Mouse (Mus musculus): ENCODE measurements around the gene Ppil3.

DNA sequence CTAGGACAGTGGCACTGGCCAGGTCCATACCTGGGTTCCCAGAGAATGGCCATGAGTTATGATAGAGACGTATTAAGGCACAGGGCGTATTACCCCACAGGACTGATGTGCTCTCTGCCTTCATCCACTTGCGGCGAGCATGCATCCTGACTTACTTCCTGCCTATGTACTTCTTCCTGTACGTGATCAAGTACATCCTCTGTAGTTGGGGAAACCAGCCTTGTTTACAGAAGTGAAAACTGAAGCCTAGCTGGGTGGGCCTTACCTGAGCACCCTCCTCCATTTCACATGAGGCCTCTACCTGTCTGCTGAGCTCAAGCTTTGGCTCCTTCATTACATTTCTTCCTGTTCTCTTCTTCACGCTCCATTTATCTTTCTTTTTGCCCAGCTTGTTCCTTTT lies 9.0 kb upstream of the Ppil3 start:
- TF ChIP-seq CTCF (IDR thresholded peaks at IDR 0.05; ENCODE audit: low read depth, low read length) = no peak
- TF ChIP-seq POLR2A (IDR thresholded peaks at IDR 0.05; ENCODE audit: insufficient read depth, low read length) = no peak
- TF ChIP-seq EP300 (IDR thresholded peaks at IDR 0.05; ENCODE audit: insufficient read depth, low read depth, low read length) = no peak

Measured in ES-Bruce4 (cell line).